Mouse (Mus musculus): Measurements from ENCODE around the gene Gramd4. TPM values are rescaled to one million over a fixed set of nuclear protein-coding genes. Genes with fewer than 3 reads are reported as not detected.
A peak's percentile ranks its signal among the peaks of the same experiment; 100 is the strongest.

Gramd4 gene
- total and polyA plus RNA-seq, 3 experiments: 25.3 to 31.5 (median 27.6) TPM

DNA sequence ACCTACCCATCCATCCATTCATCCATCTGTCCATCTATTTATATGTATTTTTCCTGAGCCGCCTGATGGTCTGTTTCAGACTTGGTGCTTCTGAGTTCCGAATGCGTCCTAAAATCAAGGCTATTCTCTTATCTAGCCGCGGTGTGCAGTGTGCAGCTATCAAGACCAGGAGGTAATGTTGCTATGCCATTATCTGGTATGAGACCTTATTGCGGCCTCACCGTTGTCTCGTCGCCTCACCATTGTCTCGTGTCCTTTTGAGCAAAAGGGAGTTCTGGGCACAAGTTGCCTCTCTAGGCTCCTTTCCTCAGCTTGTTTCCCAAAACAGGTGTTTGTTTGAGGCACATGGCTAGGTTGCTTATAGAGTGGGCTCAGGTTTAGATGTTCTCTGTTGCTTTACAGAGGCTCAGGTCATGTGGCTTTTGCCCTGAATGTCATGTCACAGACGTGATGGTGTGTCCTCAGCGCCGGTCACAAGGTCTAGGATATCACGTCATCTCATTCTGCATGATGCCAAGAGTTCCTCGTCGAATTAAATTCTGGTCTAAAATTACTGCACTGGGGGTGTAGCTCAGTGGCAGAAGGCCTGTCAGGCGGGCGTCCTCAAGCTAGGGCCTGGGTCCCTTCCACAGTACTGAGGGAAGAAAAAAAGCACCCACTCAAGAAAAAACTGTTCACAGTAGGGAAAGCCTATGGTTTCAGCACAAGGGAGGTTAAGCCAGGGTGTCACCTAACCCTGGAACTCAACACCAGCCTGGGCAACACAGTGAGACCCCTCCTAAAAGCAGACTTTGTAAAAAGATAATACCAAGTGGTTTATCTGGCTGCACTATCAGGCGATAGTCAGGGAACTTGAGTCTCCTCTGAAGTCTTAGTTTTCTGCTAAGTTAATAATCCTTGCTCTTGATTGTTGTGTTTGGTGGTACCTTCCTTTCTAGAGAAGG, 47.2 kb downstream of the Gramd4 start:
- peak overlapping the region; percentile 73 for H3K27ac ChIP-seq
- 73% methylated on average over 19 of the region's 19 CpGs for WGBS
- DNase-seq: no peak
- no peaks in the 10 kb centered on the region for H3K79me2 ChIP-seq (replicated peaks; ENCODE audit: control insufficient read depth, insufficient read depth, low read length)
- no peaks in the 10 kb centered on the region for H3K27me3 ChIP-seq (ENCODE audit: control insufficient read depth, insufficient read depth, low read length)
- H3K4me3 ChIP-seq: no peak overlapping the region
- TF ChIP-seq POLR2A (IDR thresholded peaks at IDR 0.05; ENCODE audit: insufficient read depth, low read depth, low read length) (0 out of 2 replicates have a peak, but pooled peaks have one; percentile 38), CTCF (IDR thresholded peaks at IDR 0.05) (no peak), EP300 (IDR thresholded peaks at IDR 0.05; ENCODE audit: insufficient read depth, low read depth, low read length) (peak; percentile 90)
- intact Hi-C loops (cut with DNase I): no loop called here
- peaks cover 21% of the 10 kb centered on the region for H3K4me1 ChIP-seq (ENCODE audit: control insufficient read depth, insufficient read depth, low read length)
- no peak overlapping the region for H3K9ac ChIP-seq (ENCODE audit: low read depth, low read length)
- no peaks in the 10 kb centered on the region for H3K36me3 ChIP-seq (ENCODE audit: control insufficient read depth, insufficient read depth, low read length)

- Histone ChIP-seq H3K4me1 (ENCODE audit: control insufficient read depth, insufficient read depth, low read length) (peaks cover 24% of the 10 kb centered on the region), H3K27me3 (ENCODE audit: control insufficient read depth, insufficient read depth, low read length) (no peaks in the 10 kb centered on the region), H3K27ac (peak overlapping the region; percentile 73), H3K9ac (ENCODE audit: low read depth, low read length) (no peak overlapping the region), H3K4me3 (no peak overlapping the region), H3K79me2 (replicated peaks; ENCODE audit: control insufficient read depth, insufficient read depth, low read length) (no peaks in the 10 kb centered on the region), H3K36me3 (ENCODE audit: control insufficient read depth, insufficient read depth, low read length) (no peaks in the 10 kb centered on the region)
- no peak for TF ChIP-seq CTCF (IDR thresholded peaks at IDR 0.05)
- no peak for TF ChIP-seq EP300 (IDR thresholded peaks at IDR 0.05; ENCODE audit: insufficient read depth, low read depth, low read length)
- TF ChIP-seq POLR2A (IDR thresholded peaks at IDR 0.05; ENCODE audit: insufficient read depth, low read depth, low read length): no peak
- no peak for DNase-seq
- WGBS: 52% methylated on average over 7 of the region's 7 CpGs
- intact Hi-C loops (cut with DNase I): no loop called here
These were observed 47.8 kb downstream of the Gramd4 start for GRCm38 (mm10) chr15:86105345-86105697.

DNA sequence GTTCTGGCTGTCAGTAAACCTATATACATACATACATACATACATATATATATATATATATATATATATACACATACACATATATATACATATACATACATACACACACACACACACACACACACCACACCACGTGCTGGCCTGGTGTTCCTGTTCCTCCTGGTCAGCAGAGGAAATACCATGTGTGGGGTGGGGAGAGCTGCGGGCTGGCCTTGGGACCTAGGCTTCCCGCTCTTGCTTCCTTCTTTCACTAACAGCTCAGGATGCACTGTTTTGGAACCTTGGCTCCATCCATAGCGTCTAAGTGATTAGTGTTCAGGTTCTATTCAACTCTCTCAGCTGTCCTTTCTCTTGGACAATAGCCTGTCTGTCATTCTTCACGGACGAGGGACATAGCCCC, 48.3 kb downstream of the Gramd4 start:
- intact Hi-C loops (cut with DNase I): no loop called here
- H3K9ac ChIP-seq (ENCODE audit: low read depth, low read length): no peak overlapping the region
- no peak overlapping the region for H3K4me3 ChIP-seq
- peaks cover 25% of the 10 kb centered on the region for H3K4me1 ChIP-seq (ENCODE audit: control insufficient read depth, insufficient read depth, low read length)
- WGBS: 24% methylated on average over 6 of the region's 6 CpGs
- DNase-seq: no peak
- no peaks in the 10 kb centered on the region for H3K79me2 ChIP-seq (replicated peaks; ENCODE audit: control insufficient read depth, insufficient read depth, low read length)
- TF ChIP-seq CTCF (IDR thresholded peaks at IDR 0.05) (no peak), EP300 (IDR thresholded peaks at IDR 0.05; ENCODE audit: insufficient read depth, low read depth, low read length) (0 out of 2 replicates have a peak, but pooled peaks have one; percentile 17), POLR2A (IDR thresholded peaks at IDR 0.05; ENCODE audit: insufficient read depth, low read depth, low read length) (no peak)
- no peaks in the 10 kb centered on the region for H3K36me3 ChIP-seq (ENCODE audit: control insufficient read depth, insufficient read depth, low read length)
- H3K27me3 ChIP-seq (ENCODE audit: control insufficient read depth, insufficient read depth, low read length): no peaks in the 10 kb centered on the region
- H3K27ac ChIP-seq: no peak overlapping the region

GRCm38 (mm10) chr15:86107831-86108471, 50.5 kb downstream of the Gramd4 start:
- no peaks in the 10 kb centered on the region for H3K79me2 ChIP-seq (replicated peaks; ENCODE audit: control insufficient read depth, insufficient read depth, low read length)
- peak overlapping the region; percentile 84 for H3K27ac ChIP-seq
- no peaks in the 10 kb centered on the region for H3K36me3 ChIP-seq (ENCODE audit: control insufficient read depth, insufficient read depth, low read length)
- no peak overlapping the region for H3K4me3 ChIP-seq
- intact Hi-C loops (cut with DNase I): no loop called here
- H3K27me3 ChIP-seq (ENCODE audit: control insufficient read depth, insufficient read depth, low read length): no peaks in the 10 kb centered on the region
- H3K4me1 ChIP-seq (ENCODE audit: control insufficient read depth, insufficient read depth, low read length): peaks cover 28% of the 10 kb centered on the region
- TF ChIP-seq POLR2A (IDR thresholded peaks at IDR 0.05; ENCODE audit: insufficient read depth, low read depth, low read length): no peak
- peak; percentile 27 for TF ChIP-seq CTCF (IDR thresholded peaks at IDR 0.05)
- WGBS: 71% methylated on average over 11 of the region's 11 CpGs
- no peak for DNase-seq
- H3K9ac ChIP-seq (ENCODE audit: low read depth, low read length): no peak overlapping the region

DNA sequence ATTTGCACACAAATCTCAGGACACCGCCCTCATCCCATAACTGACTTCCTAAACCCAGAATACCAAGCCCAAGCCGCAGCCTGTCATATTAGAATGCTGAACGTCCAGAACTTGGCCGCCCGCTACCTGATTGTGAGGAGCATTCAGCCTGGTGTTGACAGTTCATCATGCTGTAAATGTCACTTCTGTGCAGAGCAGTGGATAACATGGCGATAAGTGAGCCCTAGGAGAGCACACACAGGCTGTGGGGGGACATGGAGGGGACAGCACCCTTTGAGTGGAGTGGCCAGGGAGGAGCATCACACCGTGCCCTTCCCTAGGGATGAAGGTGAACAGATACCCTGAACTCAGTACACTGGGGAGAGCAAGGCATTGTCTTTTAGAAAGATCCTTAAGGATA, 51.8 kb downstream of the Gramd4 start:
- no peaks in the 10 kb centered on the region for H3K79me2 ChIP-seq (replicated peaks; ENCODE audit: control insufficient read depth, insufficient read depth, low read length)
- 0 out of 2 replicates have a peak overlapping the region, but pooled peaks have one; percentile 21 for H3K9ac ChIP-seq (ENCODE audit: low read depth, low read length)
- peak in 1 of 2 experiments; percentile 63 for DNase-seq
- peak overlapping the region; percentile 84 for H3K27ac ChIP-seq
- H3K4me3 ChIP-seq: no peak overlapping the region
- H3K4me1 ChIP-seq (ENCODE audit: control insufficient read depth, insufficient read depth, low read length): peaks cover 32% of the 10 kb centered on the region
- no peaks in the 10 kb centered on the region for H3K36me3 ChIP-seq (ENCODE audit: control insufficient read depth, insufficient read depth, low read length)
- 50% methylated on average over 7 of the region's 7 CpGs for WGBS
- intact Hi-C loops (cut with DNase I): no loop called here
- no peaks in the 10 kb centered on the region for H3K27me3 ChIP-seq (ENCODE audit: control insufficient read depth, insufficient read depth, low read length)
- TF ChIP-seq POLR2A (IDR thresholded peaks at IDR 0.05; ENCODE audit: insufficient read depth, low read depth, low read length) (no peak), CTCF (IDR thresholded peaks at IDR 0.05) (no peak), EP300 (IDR thresholded peaks at IDR 0.05; ENCODE audit: insufficient read depth, low read depth, low read length) (peak; percentile 77; the same call in 1 of the 2 replicates)
